Mouse (Mus musculus): Measurements from ENCODE around the gene Ap5b1. TPM values are rescaled to one million over a fixed set of nuclear protein-coding genes. Genes with fewer than 3 reads are reported as not detected.

Ap5b1 gene
- polyA plus RNA-seq, 1 experiment from 2014 or later, result 2.3 TPM

GRCm38 (mm10) chr19:5571831-5572230 is 4.0 kb downstream of the Ap5b1 start:
- no peak overlapping the region for H3K9ac ChIP-seq (ENCODE audit: low read depth, low read length)
- H3K4me3 ChIP-seq (ENCODE audit: low read depth, low read length), result no peak overlapping the region
- H3K27me3 ChIP-seq (ENCODE audit: control insufficient read depth, insufficient read depth, low read depth, low read length), result no peaks in the 10 kb centered on the region
- peaks cover 8% of the 10 kb centered on the region; the same call in 1 of the 2 replicates for H3K36me3 ChIP-seq (ENCODE audit: control insufficient read depth, insufficient read depth, low read length)
- H3K4me2 ChIP-seq (ENCODE audit: low read length), result no peak overlapping the region
- H3K27ac ChIP-seq (ENCODE audit: low read length), result no peak overlapping the region
- no peak for ATAC-seq
- H3K4me1 ChIP-seq (ENCODE audit: control insufficient read depth, insufficient read depth, low read length), result peaks cover 11% of the 10 kb centered on the region
- 84% methylated on average over 5 of the region's 5 CpGs for WGBS
- no peaks in the 10 kb centered on the region for H3K9me3 ChIP-seq (replicated peaks; ENCODE audit: control insufficient read depth, low read length, poor library complexity, severe bottlenecking)

GRCm38 (mm10) chr19:5572331-5573125 is 4.7 kb downstream of the Ap5b1 start:
- 86% methylated on average over 19 of the region's 19 CpGs for WGBS
- H3K4me1 ChIP-seq (ENCODE audit: control insufficient read depth, insufficient read depth, low read length), result peaks cover 6% of the 10 kb centered on the region
- H3K4me2 ChIP-seq (ENCODE audit: low read length), result no peak overlapping the region
- no peak overlapping the region for H3K4me3 ChIP-seq (ENCODE audit: low read depth, low read length)
- H3K27ac ChIP-seq (ENCODE audit: low read length), result no peak overlapping the region
- H3K9me3 ChIP-seq (replicated peaks; ENCODE audit: control insufficient read depth, low read length, poor library complexity, severe bottlenecking), result no peaks in the 10 kb centered on the region
- H3K27me3 ChIP-seq (ENCODE audit: control insufficient read depth, insufficient read depth, low read depth, low read length), result no peaks in the 10 kb centered on the region
- peaks cover 8% of the 10 kb centered on the region; the same call in 1 of the 2 replicates for H3K36me3 ChIP-seq (ENCODE audit: control insufficient read depth, insufficient read depth, low read length)
- no peak overlapping the region for H3K9ac ChIP-seq (ENCODE audit: low read depth, low read length)
- no peak for ATAC-seq

GRCm38 (mm10) chr19:5575336-5575735 is 7.5 kb downstream of the Ap5b1 start:
- no peak for ATAC-seq
- 94% methylated on average over 1 of the region's 1 CpGs for WGBS

GRCm38 (mm10) chr19:5579971-5580370 is 12.1 kb downstream of the Ap5b1 start:
- ATAC-seq, result no peak
- no peak overlapping the region for H3K4me3 ChIP-seq (ENCODE audit: low read depth, low read length)
- H3K9ac ChIP-seq (ENCODE audit: low read depth, low read length), result no peak overlapping the region
- no peak overlapping the region for H3K27ac ChIP-seq (ENCODE audit: low read length)
- H3K9me3 ChIP-seq (replicated peaks; ENCODE audit: control insufficient read depth, low read length, poor library complexity, severe bottlenecking), result no peaks in the 10 kb centered on the region
- H3K4me2 ChIP-seq (ENCODE audit: low read length), result no peak overlapping the region
- H3K36me3 ChIP-seq (ENCODE audit: control insufficient read depth, insufficient read depth, low read length), result no peaks in the 10 kb centered on the region
- H3K27me3 ChIP-seq (ENCODE audit: control insufficient read depth, insufficient read depth, low read depth, low read length), result no peaks in the 10 kb centered on the region; the same call in 1 of the 2 replicates
- no peaks in the 10 kb centered on the region for H3K4me1 ChIP-seq (ENCODE audit: control insufficient read depth, insufficient read depth, low read length)
- 72% methylated on average over 4 of the region's 4 CpGs for WGBS

More at GRCm38 (mm10) chr19:5575336-5575735, 7.5 kb downstream of the Ap5b1 start:
- H3K36me3 ChIP-seq (ENCODE audit: control insufficient read depth, insufficient read depth, low read length), result peaks cover 6% of the 10 kb centered on the region; the same call in 1 of the 2 replicates
- no peak overlapping the region for H3K4me3 ChIP-seq (ENCODE audit: low read depth, low read length)
- H3K27ac ChIP-seq (ENCODE audit: low read length), result no peak overlapping the region
- no peaks in the 10 kb centered on the region; the same call in 1 of the 2 replicates for H3K27me3 ChIP-seq (ENCODE audit: control insufficient read depth, insufficient read depth, low read depth, low read length)
- no peaks in the 10 kb centered on the region for H3K9me3 ChIP-seq (replicated peaks; ENCODE audit: control insufficient read depth, low read length, poor library complexity, severe bottlenecking)
- no peak overlapping the region for H3K9ac ChIP-seq (ENCODE audit: low read depth, low read length)
- no peak overlapping the region for H3K4me2 ChIP-seq (ENCODE audit: low read length)
- no peaks in the 10 kb centered on the region for H3K4me1 ChIP-seq (ENCODE audit: control insufficient read depth, insufficient read depth, low read length)

GRCm38 (mm10) chr19:5580776-5581175 is 13.0 kb downstream of the Ap5b1 start:
- H3K27ac ChIP-seq (ENCODE audit: low read length), result no peak overlapping the region
- WGBS, result 83% methylated on average over 6 of the region's 6 CpGs
- H3K9me3 ChIP-seq (replicated peaks; ENCODE audit: control insufficient read depth, low read length, poor library complexity, severe bottlenecking), result no peaks in the 10 kb centered on the region
- ATAC-seq, result no peak
- no peak overlapping the region for H3K4me3 ChIP-seq (ENCODE audit: low read depth, low read length)
- H3K4me2 ChIP-seq (ENCODE audit: low read length), result no peak overlapping the region
- no peaks in the 10 kb centered on the region; the same call in 1 of the 2 replicates for H3K27me3 ChIP-seq (ENCODE audit: control insufficient read depth, insufficient read depth, low read depth, low read length)
- no peaks in the 10 kb centered on the region for H3K4me1 ChIP-seq (ENCODE audit: control insufficient read depth, insufficient read depth, low read length)
- H3K9ac ChIP-seq (ENCODE audit: low read depth, low read length), result no peak overlapping the region
- no peaks in the 10 kb centered on the region for H3K36me3 ChIP-seq (ENCODE audit: control insufficient read depth, insufficient read depth, low read length)

GRCm38 (mm10) chr19:5581995-5582394 is 14.2 kb downstream of the Ap5b1 start:
- H3K4me2 ChIP-seq (ENCODE audit: low read length), result no peak overlapping the region
- no peak for ATAC-seq
- H3K36me3 ChIP-seq (ENCODE audit: control insufficient read depth, insufficient read depth, low read length), result no peaks in the 10 kb centered on the region
- H3K4me3 ChIP-seq (ENCODE audit: low read depth, low read length), result no peak overlapping the region
- no peak overlapping the region for H3K9ac ChIP-seq (ENCODE audit: low read depth, low read length)
- no peak overlapping the region for H3K27ac ChIP-seq (ENCODE audit: low read length)
- 79% methylated on average over 2 of the region's 2 CpGs for WGBS
- no peaks in the 10 kb centered on the region; the same call in 1 of the 2 replicates for H3K27me3 ChIP-seq (ENCODE audit: control insufficient read depth, insufficient read depth, low read depth, low read length)
- no peaks in the 10 kb centered on the region for H3K9me3 ChIP-seq (replicated peaks; ENCODE audit: control insufficient read depth, low read length, poor library complexity, severe bottlenecking)
- H3K4me1 ChIP-seq (ENCODE audit: control insufficient read depth, insufficient read depth, low read length), result no peaks in the 10 kb centered on the region

- H3K9me3 ChIP-seq (replicated peaks; ENCODE audit: control insufficient read depth, low read length, poor library complexity, severe bottlenecking), result no peaks in the 10 kb centered on the region
- H3K27me3 ChIP-seq (ENCODE audit: control insufficient read depth, insufficient read depth, low read depth, low read length), result no peaks in the 10 kb centered on the region
- H3K4me3 ChIP-seq (ENCODE audit: low read depth, low read length), result no peak overlapping the region
- 81% methylated on average over 9 of the region's 9 CpGs for WGBS
- no peak overlapping the region for H3K27ac ChIP-seq (ENCODE audit: low read length)
- H3K4me1 ChIP-seq (ENCODE audit: control insufficient read depth, insufficient read depth, low read length), result no peaks in the 10 kb centered on the region
- no peak for ATAC-seq
- H3K9ac ChIP-seq (ENCODE audit: low read depth, low read length), result no peak overlapping the region
- no peaks in the 10 kb centered on the region for H3K36me3 ChIP-seq (ENCODE audit: control insufficient read depth, insufficient read depth, low read length)
- no peak overlapping the region for H3K4me2 ChIP-seq (ENCODE audit: low read length)
Observed at GRCm38 (mm10) chr19:5589159-5589558, 21.3 kb downstream of the Ap5b1 start.

- no peaks in the 10 kb centered on the region for H3K27me3 ChIP-seq (ENCODE audit: control insufficient read depth, insufficient read depth, low read depth, low read length)
- no peaks in the 10 kb centered on the region for H3K36me3 ChIP-seq (ENCODE audit: control insufficient read depth, insufficient read depth, low read length)
- H3K9me3 ChIP-seq (replicated peaks; ENCODE audit: control insufficient read depth, low read length, poor library complexity, severe bottlenecking), result no peaks in the 10 kb centered on the region
- no peak for ATAC-seq
- no peak overlapping the region for H3K4me3 ChIP-seq (ENCODE audit: low read depth, low read length)
- H3K9ac ChIP-seq (ENCODE audit: low read depth, low read length), result no peak overlapping the region
- no peak overlapping the region for H3K27ac ChIP-seq (ENCODE audit: low read length)
- H3K4me2 ChIP-seq (ENCODE audit: low read length), result no peak overlapping the region
- H3K4me1 ChIP-seq (ENCODE audit: control insufficient read depth, insufficient read depth, low read length), result no peaks in the 10 kb centered on the region
- WGBS, result 90% methylated on average over 6 of the region's 6 CpGs
Observed at GRCm38 (mm10) chr19:5591888-5592287, 24.1 kb downstream of the Ap5b1 start.

GRCm38 (mm10) chr19:5599224-5599623 is 31.4 kb downstream of the Ap5b1 start:
- Histone ChIP-seq H3K27me3 (ENCODE audit: control insufficient read depth, insufficient read depth, low read depth, low read length) (no peaks in the 10 kb centered on the region), H3K4me1 (ENCODE audit: control insufficient read depth, insufficient read depth, low read length) (peaks cover 18% of the 10 kb centered on the region), H3K27ac (ENCODE audit: low read length) (no peak overlapping the region), H3K9ac (ENCODE audit: low read depth, low read length) (no peak overlapping the region), H3K9me3 (replicated peaks; ENCODE audit: control insufficient read depth, low read length, poor library complexity, severe bottlenecking) (no peaks in the 10 kb centered on the region), H3K4me2 (ENCODE audit: low read length) (no peak overlapping the region), H3K36me3 (ENCODE audit: control insufficient read depth, insufficient read depth, low read length) (peaks cover 13% of the 10 kb centered on the region), H3K4me3 (ENCODE audit: low read depth, low read length) (no peak overlapping the region)
- no peak for ATAC-seq
- 88% methylated on average over 4 of the region's 4 CpGs for WGBS
